Mouse (Mus musculus): ENCODE results near the gene Ninj1. TPM values are rescaled to one million over a fixed set of nuclear protein-coding genes. Genes with fewer than 3 reads are reported as not detected.

Ninj1 gene
- polyA plus RNA-seq (2015; fragmentation: Illumina TruSeq; extraction: RNeasy Lipid Tissue Mini Kit (QIAGEN cat#74804); ENCODE audit: insufficient read depth, low read depth, low replicate concordance), result 19.4 TPM

GRCm38 (mm10) chr13:49187288-49188218 is at the start of gene Ninj1:
Gene Ninj1, plus strand, starts transcription at chr13:49187485.

DNA sequence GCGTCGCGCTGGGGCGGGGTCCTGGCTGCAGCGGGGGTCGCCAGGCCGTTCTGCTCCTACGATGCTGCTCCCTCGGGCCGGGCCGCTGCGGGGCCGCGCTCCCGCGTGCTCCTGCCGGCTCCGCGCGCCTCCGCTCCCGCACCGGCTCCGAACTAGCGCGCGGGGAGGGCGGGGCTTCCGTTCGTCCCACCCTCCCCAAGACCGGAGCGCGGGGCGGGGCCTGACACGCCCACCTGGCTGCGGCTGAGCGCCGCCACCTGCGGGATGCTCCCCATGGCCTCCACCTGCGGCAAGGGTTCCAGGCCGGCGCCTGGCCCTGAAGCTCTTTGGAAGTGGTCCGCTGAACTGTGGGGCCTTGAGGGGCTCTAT is 39.4 kb upstream of the Ninj1 start, which contains the start of gene Wnk2:
TSS of gene Wnk2 (minus strand) at position 157 of the 369 bp plus-strand sequence.

DNA sequence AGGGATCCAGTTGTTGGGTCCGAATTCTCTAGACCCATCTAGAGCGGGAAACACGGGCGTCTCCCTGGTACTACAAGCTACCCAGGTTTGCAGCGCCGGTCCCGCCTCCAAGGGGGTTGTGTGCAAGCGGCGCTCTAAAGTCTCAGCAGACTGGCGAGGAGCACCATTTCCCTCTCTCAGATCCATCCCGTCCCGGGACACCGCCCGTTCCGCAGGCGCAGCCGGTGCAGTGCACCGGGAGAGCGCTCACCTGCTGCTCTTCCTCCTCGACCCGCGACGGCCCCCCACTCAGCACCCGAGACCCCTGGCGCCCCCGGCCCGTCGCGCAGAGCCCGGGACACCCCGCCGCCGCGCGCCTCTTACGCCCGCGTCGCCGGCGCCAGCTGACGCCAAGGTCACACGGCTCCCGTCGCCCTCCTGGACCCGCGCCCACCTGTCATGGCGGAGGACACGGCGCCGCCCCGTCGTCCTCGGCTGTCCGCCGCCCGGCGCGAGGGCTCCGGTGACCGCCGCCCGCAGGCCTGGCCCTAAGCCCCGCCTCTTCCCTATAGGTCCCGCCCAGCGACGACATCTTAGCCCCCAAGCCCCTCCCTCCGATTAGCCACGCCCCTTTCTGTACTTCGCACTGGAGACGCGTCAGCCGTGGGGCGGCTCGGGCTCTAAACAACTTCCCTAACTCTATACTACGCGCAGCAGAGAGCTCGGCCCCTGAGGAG is 28.4 kb downstream of the Ninj1 start, which contains the start of gene Card19:
TSS of gene Card19 (minus strand) at position 534 of the 716 bp plus-strand sequence.

Other genes with a start within 250 kb of the Ninj1 start
- gene Fam120a, start 219.5 kb upstream of the Ninj1 start, polyA plus RNA-seq (2015; fragmentation: Illumina TruSeq; extraction: RNeasy Lipid Tissue Mini Kit (QIAGEN cat#74804); ENCODE audit: insufficient read depth, low read depth, low replicate concordance), result 18.2 TPM
- gene Wnk2, start 39.5 kb upstream of the Ninj1 start, polyA plus RNA-seq (2015; fragmentation: Illumina TruSeq; extraction: RNeasy Lipid Tissue Mini Kit (QIAGEN cat#74804); ENCODE audit: insufficient read depth, low read depth, low replicate concordance), result 3.7 TPM
- 18.2 TPM for gene Card19, start 28.6 kb downstream of the Ninj1 start, polyA plus RNA-seq (2015; fragmentation: Illumina TruSeq; extraction: RNeasy Lipid Tissue Mini Kit (QIAGEN cat#74804); ENCODE audit: insufficient read depth, low read depth, low replicate concordance)
- gene Susd3, start 61.2 kb downstream of the Ninj1 start, polyA plus RNA-seq (2015; fragmentation: Illumina TruSeq; extraction: RNeasy Lipid Tissue Mini Kit (QIAGEN cat#74804); ENCODE audit: insufficient read depth, low read depth, low replicate concordance), result 0.87 TPM
- 0.61 TPM for gene Fgd3, start 132.8 kb downstream of the Ninj1 start, polyA plus RNA-seq (2015; fragmentation: Illumina TruSeq; extraction: RNeasy Lipid Tissue Mini Kit (QIAGEN cat#74804); ENCODE audit: insufficient read depth, low read depth, low replicate concordance)
- gene Bicd2, start 154.1 kb downstream of the Ninj1 start, polyA plus RNA-seq (2015; fragmentation: Illumina TruSeq; extraction: RNeasy Lipid Tissue Mini Kit (QIAGEN cat#74804); ENCODE audit: insufficient read depth, low read depth, low replicate concordance), result 7.6 TPM
- gene Ippk, start 233.8 kb downstream of the Ninj1 start, polyA plus RNA-seq (2015; fragmentation: Illumina TruSeq; extraction: RNeasy Lipid Tissue Mini Kit (QIAGEN cat#74804); ENCODE audit: insufficient read depth, low read depth, low replicate concordance), result 3.1 TPM